Mouse (Mus musculus) megakaryocyte progenitor cell, adult 5-6 weeks (primary cell): ENCODE results near the gene Alox15. TPM values are rescaled to one million over a fixed set of nuclear protein-coding genes. Genes with fewer than 3 reads are reported as not detected.
"Not testable (repeated sequence)": the region's sequence is repeated elsewhere in the genome, so short reads cannot be mapped to it uniquely, and the experiment has no call there.

ENCODE experiments used
- ATAC-seq: replicated peaks from 2 replicates; pipeline ENCODE4 v1.8.0; 2016; ENCODE audit warnings: mild to moderate bottlenecking, moderate TSS enrichment, inconsistent platforms; ENCODE audit not compliant: poor library complexity
- total RNA-seq, 2 experiments: library from RNA; stranded (forward) in 1 of 2; stranded (reverse) in 1 of 2; fragments of 157-497, 149-512 nt in 1 of 2; fragments of 200-1000 nt in 1 of 2; gene quantifications; 2 replicates each; pipeline versions ENCODE4 v1.2.3 to v1.2.4; 2015 to 2017

Gene Alox15
- 1.4 and 1.6 TPM in 2 replicates for total RNA-seq (2015)
- 1.2 TPM in 2 replicates for total RNA-seq (2017)

DNA sequence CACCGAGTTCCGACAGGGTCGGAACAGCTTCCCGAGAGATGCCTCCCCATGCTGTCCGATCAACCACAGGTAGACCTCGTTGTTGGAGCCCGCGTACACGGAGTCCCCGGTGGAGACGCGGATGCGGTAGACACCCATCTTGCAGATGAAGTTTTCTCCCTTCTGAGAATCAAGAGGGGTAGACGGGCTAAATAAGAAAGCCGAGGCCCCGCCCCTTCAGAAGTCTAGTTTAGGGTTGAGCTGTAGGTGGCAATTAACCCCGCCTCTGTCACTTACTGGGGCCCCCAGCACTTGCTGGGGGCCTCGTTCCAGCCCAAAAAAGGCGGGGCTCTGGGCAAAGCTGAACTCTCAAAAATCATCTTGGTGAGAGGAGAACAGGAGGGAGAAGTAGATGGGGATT is at the start of gene Alox15:
Gene Alox15 (minus strand): TSS at position 164 of the 400 bp plus-strand sequence.
- no peak for ATAC-seq

- ATAC-seq = no peak
Measured at GRCm38 (mm10) chr11:70389421-70389820, 37.6 kb upstream of the Alox15 start.

- no peak for ATAC-seq
Measured at GRCm38 (mm10) chr11:70387436-70387835, 35.6 kb upstream of the Alox15 start.

DNA sequence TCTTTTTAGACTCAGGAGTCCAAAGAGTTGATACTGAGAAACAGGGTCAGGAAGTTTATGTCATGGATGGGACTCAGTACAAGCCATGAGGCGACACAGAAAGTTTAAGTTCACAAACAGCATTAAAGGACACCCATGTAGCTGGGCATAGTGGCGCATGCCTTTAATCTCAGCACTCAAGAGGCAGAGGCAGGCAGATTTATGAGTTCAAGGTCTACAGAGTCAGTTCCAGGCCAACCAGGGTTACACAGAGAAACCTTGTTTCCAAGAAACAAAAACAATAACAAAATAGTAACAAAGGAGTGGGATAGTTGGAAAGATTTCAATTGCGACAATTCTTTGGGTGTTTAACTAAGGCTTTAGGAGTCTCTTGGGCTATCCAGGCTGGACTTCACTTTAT is 32.3 kb upstream of the Alox15 start:
- ATAC-seq = no peak

DNA sequence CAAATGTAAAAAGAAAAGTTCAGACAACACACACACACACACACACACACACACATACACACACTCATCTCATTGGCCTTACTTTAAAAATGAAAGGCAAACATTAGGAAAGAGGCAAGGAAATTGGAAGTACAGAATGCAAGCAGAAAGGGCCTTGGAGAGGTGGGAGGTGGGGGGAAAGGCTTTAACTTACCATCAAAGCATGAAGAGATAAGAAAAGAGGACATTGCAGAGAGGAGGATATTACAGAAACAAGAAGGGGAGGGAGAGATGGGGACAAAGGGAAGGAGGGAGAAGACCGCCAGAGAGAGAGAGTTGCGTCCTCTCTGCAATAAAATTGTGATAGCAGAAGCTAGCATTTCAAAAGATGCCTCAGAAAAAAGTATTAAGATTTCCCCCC is 29.5 kb upstream of the Alox15 start:
- no peak for ATAC-seq

DNA sequence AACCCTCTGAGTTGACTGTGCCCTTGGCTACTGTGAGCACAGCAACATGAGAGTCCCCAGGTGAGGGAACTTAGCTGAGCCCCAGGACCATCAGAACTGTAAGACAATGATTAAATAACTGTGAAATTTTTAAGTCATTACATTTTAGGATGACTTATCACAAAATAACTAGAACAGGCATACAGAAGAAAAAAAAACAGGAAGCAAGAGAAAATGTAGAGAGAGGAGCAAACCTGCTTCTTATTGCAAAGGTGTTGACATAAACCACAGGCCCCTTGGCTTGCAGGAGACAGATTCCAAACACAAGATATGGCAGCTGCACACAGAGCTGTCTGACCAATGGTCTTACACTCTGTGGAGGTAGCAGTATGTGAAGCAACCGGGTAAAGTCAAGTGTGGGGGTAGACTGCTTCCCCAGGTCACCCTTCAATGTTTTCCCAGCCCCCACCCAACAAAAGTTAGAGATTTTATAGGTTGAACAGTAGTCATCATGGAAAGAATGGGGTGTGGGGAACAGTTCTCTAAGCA is 28.7 kb upstream of the Alox15 start:
- peak; percentile 35; the same call in 1 of the 2 replicates for ATAC-seq

- ATAC-seq = peak; percentile 56
Measured at GRCm38 (mm10) chr11:70376054-70376453, 24.2 kb upstream of the Alox15 start.

GRCm38 (mm10) chr11:70374302-70374701 is 22.5 kb upstream of the Alox15 start:
- peak; percentile 79 for ATAC-seq

- ATAC-seq = no peak
Measured at GRCm38 (mm10) chr11:70372849-70373557, 21.2 kb upstream of the Alox15 start.

DNA sequence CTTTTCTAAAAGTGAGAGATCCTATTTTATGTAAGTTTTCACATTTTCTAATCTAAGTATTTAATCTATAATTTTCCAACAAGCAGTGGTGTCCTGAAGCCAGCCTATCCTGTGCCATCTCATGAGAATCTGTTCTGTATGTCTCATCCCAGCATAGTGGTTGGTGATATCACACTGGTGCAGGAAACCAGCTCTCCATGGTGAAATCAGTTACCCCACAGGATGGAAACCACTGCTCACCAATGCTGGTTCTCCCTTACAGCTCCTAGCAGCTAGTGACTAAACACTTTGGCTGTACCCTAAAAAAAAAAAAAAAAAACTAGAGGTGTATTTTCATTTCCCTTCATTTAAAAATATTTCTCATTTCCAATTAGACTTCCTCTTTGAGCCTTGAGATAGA is 20.6 kb upstream of the Alox15 start:
- peak; percentile 78 for ATAC-seq

- ATAC-seq = not testable (repeated sequence)
Measured at GRCm38 (mm10) chr11:70368626-70369025, 16.8 kb upstream of the Alox15 start.

DNA sequence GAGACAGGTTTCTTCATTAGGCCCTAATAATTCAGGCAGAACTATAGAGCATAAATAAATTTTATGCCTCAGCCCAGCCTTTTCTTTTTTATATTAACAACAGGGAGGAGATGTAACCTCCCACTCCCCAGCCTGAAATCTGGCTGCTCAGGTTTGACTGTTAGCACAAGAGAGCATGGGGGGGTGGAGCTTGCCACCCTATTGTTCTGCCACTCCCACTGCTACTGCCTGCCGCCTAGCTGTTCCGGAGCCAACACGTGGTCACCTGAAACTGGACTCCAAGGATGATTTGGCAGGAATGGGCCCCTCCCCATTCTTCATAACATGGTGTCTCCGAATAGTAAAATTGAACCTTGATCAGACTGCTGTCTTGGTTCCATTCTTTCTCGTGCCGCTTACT is 15.9 kb upstream of the Alox15 start:
- ATAC-seq = not testable (repeated sequence)

- no peak for ATAC-seq
Measured at GRCm38 (mm10) chr11:70348630-70349029, 3.2 kb downstream of the Alox15 start.

DNA sequence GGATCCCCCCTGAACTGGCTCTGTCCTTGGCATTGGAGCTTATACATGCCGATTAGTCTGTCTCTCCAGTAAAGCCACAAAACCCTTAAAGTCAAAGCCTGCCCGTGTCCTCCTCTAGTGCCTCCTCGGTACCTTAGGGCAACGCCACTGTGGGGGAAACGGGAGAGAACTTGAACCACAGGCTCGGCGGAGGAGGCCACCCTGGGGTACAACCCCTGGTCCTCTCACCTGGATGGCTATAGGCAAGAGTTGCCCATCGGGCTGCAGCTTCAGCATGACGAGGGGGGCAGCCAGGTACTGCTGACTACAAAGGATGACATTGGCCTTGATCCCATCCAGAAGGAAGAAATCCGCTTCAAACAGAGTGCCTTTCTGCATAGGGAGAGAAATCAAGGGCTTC is 4.0 kb downstream of the Alox15 start:
- ATAC-seq = no peak

- ATAC-seq = no peak
Measured at GRCm38 (mm10) chr11:70345546-70345945, 6.3 kb downstream of the Alox15 start.

DNA sequence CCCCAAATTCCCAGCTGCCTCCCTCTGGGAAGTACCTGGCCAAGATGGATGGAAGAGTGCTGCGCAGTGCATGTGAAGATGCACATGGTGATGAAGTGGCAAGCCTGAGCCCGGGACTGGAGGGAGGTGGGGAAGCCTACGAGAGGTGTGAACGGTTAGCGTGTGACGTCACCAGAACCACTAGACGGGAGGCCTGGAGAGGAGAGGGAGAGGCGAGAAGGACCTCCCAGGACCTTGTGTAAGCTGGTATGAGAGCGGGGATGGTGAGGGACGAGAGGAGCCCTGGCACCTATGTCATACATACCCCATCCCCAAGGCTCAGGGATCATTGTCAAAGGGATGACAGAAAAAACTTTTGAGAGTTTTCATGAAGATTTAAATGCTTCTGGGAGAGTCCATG is 6.8 kb downstream of the Alox15 start:
- ATAC-seq = no peak

DNA sequence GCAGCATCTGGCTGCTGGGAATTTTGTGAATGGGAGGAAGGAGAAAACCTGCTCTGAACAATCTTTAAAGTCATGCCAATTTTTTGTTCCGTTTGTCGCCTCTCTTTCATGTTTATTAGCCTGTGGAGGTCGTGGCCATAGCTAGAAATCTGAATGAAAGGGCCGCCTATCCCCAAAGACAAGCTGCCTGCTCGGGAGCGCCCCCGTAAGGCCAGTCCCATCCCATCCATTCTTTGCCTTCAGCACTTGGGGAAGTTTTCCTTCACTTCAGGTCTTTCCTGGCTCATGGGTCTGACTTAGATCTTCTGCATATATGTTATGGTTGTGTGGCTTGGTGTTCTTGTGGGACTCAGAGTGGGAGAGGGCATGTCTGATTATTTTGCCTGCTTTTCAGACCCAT is 12.3 kb downstream of the Alox15 start:
- no peak for ATAC-seq

- peak; percentile 76 for ATAC-seq
Measured at GRCm38 (mm10) chr11:70334477-70334876, 17.4 kb downstream of the Alox15 start.

DNA sequence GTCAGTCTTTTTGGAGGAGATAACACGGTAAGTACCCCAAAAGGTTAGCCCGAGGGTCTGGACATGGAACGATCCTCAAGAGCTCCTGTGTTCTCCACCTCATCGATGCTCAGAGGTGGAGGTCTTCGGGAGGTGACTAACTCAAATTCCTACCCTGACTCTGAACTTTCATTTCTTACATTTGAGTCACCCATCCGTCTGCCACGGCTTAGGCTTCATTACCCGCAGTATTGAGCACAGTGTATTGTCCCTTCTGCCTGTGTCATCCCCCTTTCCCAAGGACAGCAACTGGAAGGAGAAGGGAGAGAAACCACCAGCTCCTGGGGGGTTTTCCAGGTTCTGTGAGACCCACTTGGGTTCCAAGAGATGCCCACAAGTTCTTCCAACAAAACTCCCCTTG is 27.1 kb downstream of the Alox15 start:
- ATAC-seq = no peak

DNA sequence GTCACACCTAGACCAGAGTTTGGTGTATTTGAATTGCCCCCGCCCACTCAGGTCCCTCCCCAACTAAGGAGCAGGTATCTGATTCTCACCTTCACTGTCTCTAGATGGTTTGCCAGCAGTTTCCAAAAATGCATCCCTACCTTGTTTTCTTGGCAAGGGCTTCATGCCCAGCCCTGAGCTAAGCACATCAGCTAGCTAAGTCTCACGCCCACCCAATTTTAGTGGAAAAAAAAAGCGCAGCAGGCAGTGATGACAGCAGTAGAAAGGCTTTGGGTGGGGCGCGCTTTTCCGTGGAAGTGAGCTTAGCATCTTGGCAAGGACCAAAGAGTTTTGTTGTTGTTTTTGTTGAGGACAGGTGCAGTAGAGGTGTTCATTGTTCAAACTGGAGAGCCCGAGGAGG is 29.3 kb downstream of the Alox15 start, which contains the start of gene Alox12e:
Gene Alox12e (minus strand): TSS at position 101 of the 400 bp plus-strand sequence.
- ATAC-seq = no peak

DNA sequence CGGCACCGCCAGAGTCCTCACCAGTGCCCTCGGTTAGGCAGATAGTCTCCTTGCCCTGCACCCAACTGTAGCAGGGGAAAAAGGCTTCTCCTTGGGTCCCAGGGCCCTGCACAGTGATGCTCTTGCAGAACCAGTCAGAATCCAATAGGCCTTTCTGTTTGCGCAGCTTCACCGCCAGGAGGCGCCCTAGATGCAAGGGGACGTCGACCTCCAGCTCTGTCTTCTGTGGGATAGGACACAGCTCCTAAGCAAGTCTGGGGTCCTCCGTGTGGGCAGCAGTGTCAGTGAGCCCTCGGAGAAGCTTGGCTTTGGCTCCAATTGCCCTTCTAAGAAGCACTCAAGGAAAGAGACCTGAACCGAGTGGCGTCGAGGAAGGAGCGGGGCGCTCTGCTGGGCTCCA is 30.2 kb downstream of the Alox15 start:
- peak; percentile 71 for ATAC-seq

DNA sequence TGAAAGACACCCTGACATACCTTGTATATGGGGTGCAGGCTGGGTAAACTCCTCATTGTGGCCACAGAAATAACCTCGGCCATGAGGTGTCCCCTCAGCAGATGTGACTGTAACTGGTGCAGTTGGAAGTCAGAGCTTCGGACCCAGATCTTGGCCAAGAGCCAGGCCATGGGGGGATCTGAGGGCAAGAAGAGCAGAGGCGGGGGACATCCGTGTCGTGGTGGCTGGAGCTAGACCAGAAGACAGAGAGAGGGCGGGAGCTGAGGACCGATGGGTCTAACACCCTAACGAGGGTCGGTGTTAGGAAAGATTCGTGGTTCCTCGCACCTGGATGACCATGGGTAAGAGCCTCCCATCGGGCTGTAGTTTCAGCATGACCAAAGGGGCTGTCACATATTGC is 32.2 kb downstream of the Alox15 start:
- no peak for ATAC-seq

- 0 out of 2 replicates have a peak, but pooled peaks have one; percentile 52 for ATAC-seq
Measured at GRCm38 (mm10) chr11:70313833-70314232, 38.0 kb downstream of the Alox15 start.
